Mouse (Mus musculus) testis, adult 2 months (tissue): ENCODE measurements around the gene St3gal3. TPM values are rescaled to one million over a fixed set of nuclear protein-coding genes. Genes with fewer than 3 reads are reported as not detected.

Source experiments
- H3K27ac ChIP-seq: fragments of 200-500 bp; 2 replicates; pipeline ENCODE4 v1.5.1; 2012; ENCODE audit warnings: low read depth, low read length; ENCODE audit not compliant: control insufficient read depth, insufficient read depth
- H3K27me3 ChIP-seq: fragments of 200-500 bp; 2 replicates; pipeline ENCODE4 v1.6.1; 2012; ENCODE audit warnings: mild to moderate bottlenecking, low read length, moderate library complexity; ENCODE audit not compliant: control insufficient read depth, insufficient read depth
- H3K36me3 ChIP-seq: fragments of 200-500 bp; 2 replicates; pipeline ENCODE4 v1.6.1; 2012; ENCODE audit warnings: mild to moderate bottlenecking, low read length; ENCODE audit not compliant: control insufficient read depth, insufficient read depth
- H3K4me1 ChIP-seq: fragments of 200-500 bp; 2 replicates; pipeline ENCODE4 v1.6.1; 2012; ENCODE audit warnings: low read length; ENCODE audit not compliant: control insufficient read depth, insufficient read depth
- H3K4me3 ChIP-seq: fragments of 200-500 bp; 2 replicates; pipeline ENCODE4 v1.5.1; 2012; ENCODE audit warnings: low read depth, mild to moderate bottlenecking, low read length, moderate library complexity, mixed read lengths; ENCODE audit not compliant: control insufficient read depth
- CTCF ChIP-seq: fragments of 200-500 bp; IDR thresholded peaks from 2 replicates; pipeline ENCODE4 v1.5.1; 2012; ENCODE audit warnings: low read depth, mild to moderate bottlenecking, inconsistent platforms, low read length, moderate library complexity; ENCODE audit not compliant: control insufficient read depth, insufficient read depth, insufficient replicate concordance
- POLR2A ChIP-seq: fragments of 200-500 bp; IDR thresholded peaks from 2 replicates; pipeline ENCODE4 v1.6.1; 2012; ENCODE audit warnings: low read depth, mild to moderate bottlenecking, inconsistent platforms, low read length, moderate library complexity; ENCODE audit not compliant: control insufficient read depth
- polyA plus RNA-seq: library from polyadenylated mRNA; depleted of rRNA; stranded (reverse); fragments of >200 nt; gene quantifications from 2 replicates; pipeline ENCODE4 v1.2.3, GENCODE M21; 2012; rRNA removed

Gene St3gal3
- polyA plus RNA-seq, 1 experiment: 3.4 TPM

DNA sequence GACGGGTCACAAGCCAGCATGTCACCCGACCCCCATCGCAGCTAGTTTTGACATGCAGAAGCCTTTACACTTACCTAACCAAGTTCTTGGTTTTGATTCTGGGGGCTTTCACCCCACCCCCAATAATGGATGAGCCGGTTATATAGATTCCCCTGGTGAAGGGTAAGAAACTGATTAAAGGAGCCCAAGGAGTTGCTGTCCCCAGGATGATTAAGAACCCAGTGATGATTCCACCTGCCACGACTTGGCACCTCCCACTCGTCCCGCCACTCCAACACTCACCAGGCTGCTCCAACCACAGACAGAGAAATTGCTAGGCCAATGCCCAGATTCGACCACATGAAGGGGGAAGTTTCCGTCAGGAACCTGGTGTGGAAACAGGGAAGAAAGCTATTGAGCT lies 248.7 kb downstream of the St3gal3 start:
- no peaks in the 10 kb centered on the region for H3K27me3 ChIP-seq
- H3K27ac ChIP-seq: peak overlapping the region; percentile 92
- peaks cover 14% of the 10 kb centered on the region for H3K4me1 ChIP-seq
- peak overlapping the region; percentile 91 for H3K4me3 ChIP-seq
- no peaks in the 10 kb centered on the region; the same call in 1 of the 2 replicates for H3K36me3 ChIP-seq
- TF ChIP-seq POLR2A (no peak), CTCF (no peak)

GRCm38 (mm10) chr4:117885093-117885492 lies 249.6 kb downstream of the St3gal3 start:
- Histone ChIP-seq H3K36me3 (no peaks in the 10 kb centered on the region; the same call in 1 of the 2 replicates), H3K4me3 (peak overlapping the region; percentile 91), H3K4me1 (peaks cover 11% of the 10 kb centered on the region)

GRCm38 (mm10) chr4:117884146-117884545 lies 250.6 kb downstream of the St3gal3 start:
- H3K36me3 ChIP-seq: no peaks in the 10 kb centered on the region; the same call in 1 of the 2 replicates
- H3K27ac ChIP-seq: peak overlapping the region; percentile 100
- H3K4me3 ChIP-seq: peak overlapping the region; percentile 91
- no peaks in the 10 kb centered on the region for H3K27me3 ChIP-seq
- TF ChIP-seq CTCF (no peak), POLR2A (no peak)
- peaks cover 11% of the 10 kb centered on the region for H3K4me1 ChIP-seq

More at GRCm38 (mm10) chr4:117885093-117885492, 249.6 kb downstream of the St3gal3 start:
- Histone ChIP-seq H3K27me3 (no peaks in the 10 kb centered on the region), H3K27ac (peak overlapping the region; percentile 92)
- TF ChIP-seq POLR2A (0 out of 2 replicates have a peak, but pooled peaks have one; percentile 28), CTCF (no peak; the same call in 1 of the 2 replicates)

DNA sequence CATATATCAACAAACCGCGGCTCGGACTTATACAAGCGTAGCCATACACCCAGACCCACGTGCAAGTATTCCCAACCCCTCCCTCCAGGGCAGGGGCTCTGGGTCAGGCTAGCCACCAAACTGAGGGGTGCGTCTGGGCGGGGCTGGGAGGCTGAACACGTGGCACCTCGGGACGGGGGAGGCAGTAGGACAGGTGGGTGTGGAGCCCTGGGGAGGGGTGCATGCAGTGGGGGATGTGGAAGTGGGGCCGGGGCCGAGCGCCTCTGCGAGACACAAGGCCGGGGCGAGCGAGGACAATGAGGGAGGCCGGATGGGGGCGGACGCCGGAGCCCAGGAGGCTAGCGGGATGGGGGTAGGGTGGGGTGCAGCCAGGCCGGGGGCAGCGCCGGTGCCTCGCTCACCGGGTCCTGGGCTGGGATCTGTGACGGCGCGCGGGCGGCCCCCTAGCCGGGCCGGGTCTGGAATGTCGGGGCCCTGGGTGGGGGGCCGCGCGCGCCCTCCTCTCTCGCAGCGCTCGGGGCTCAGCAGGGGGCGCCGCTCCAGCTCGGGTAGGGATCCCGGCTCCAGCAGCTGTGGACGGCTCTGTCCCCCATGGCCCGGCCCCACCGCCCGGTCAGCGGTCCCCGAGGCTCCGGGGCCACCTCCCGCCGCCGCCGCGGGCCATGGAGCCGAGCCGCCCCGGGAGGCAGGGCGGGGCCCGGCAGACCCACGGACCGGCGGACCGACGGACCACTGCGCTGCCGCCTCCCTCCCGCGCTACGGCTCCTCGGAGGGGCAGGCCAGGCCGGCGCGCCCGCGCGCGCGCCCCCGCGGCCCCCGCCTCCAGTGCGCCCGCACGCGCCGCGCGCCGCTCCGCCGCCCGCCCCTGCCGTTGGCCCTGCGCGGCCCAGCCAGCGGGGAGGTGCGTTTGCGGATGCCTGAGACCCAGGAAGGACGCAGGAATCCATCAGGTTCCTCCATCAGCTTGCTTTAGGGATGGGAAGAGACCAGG lies 251.7 kb downstream of the St3gal3 start, which contains the start of gene B4galt2:
B4galt2 (minus strand) TSS at position 787 of the 991 bp plus-strand sequence.
- no peaks in the 10 kb centered on the region; the same call in 1 of the 2 replicates for H3K36me3 ChIP-seq
- H3K27me3 ChIP-seq: no peaks in the 10 kb centered on the region
- peaks cover 11% of the 10 kb centered on the region for H3K4me1 ChIP-seq
- peak within 1 kb of the TSS; percentile 91 for H3K4me3 ChIP-seq
- H3K27ac ChIP-seq: peak within 1 kb of the TSS; percentile 100
- TF ChIP-seq CTCF: no peak
- peak; percentile 83 for TF ChIP-seq POLR2A

Other genes starting within 250 kb of the St3gal3 start
- gene Atp6v0b, start 247.6 kb downstream of the St3gal3 start, polyA plus RNA-seq: 214 and 232 TPM in 2 replicates
- gene Dph2, start 242.9 kb downstream of the St3gal3 start, polyA plus RNA-seq: 6.6 and 8.2 TPM in 2 replicates
- 207 and 222 TPM in 2 replicates for gene Ipo13, start 219.9 kb downstream of the St3gal3 start, polyA plus RNA-seq
- gene Artn, start 205.2 kb downstream of the St3gal3 start, polyA plus RNA-seq: 9.0 and 10.2 TPM in 2 replicates
- gene Kdm4a, start 45.1 kb upstream of the St3gal3 start, polyA plus RNA-seq: 10.2 and 14.2 TPM in 2 replicates
- gene Ptprf, start 156.5 kb upstream of the St3gal3 start, polyA plus RNA-seq: 14.3 and 15.2 TPM in 2 replicates